Mouse (Mus musculus): ENCODE data around the gene Dapl1.

DNA sequence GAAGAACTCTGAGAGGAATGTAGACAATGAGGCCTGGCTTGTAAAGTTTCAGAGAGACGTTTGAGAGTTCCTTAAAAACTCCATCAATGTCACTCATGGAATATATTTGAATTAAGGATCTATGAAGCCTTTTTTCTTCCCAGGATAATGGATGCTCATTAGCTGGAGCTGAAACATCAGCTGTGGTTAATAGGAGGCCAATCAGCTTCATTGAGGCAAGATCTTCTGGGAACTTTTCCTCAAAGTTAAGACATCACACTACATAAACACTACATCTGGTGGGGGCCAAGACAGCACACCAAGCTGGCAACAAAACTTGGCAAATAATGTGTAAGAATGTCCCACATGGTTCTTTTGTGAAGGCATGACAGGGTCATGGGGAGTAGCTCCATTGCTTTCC, 68.3 kb downstream of the Dapl1 start:
- TF ChIP-seq POLR2A (IDR thresholded peaks at IDR 0.05; ENCODE audit: low read depth, low read length): no peak
- no peak for TF ChIP-seq CTCF (IDR thresholded peaks at IDR 0.05; ENCODE audit: extremely low read depth, insufficient read depth, insufficient read length, insufficient replicate concordance)
